Mouse (Mus musculus) cerebellum, adult 2 months (tissue): ENCODE measurements around the gene Frmd4a.

Source experiments
- CTCF ChIP-seq: fragments of 200-500 bp; IDR thresholded peaks from 2 replicates; pipeline ENCODE4 v1.5.1; 2011; ENCODE audit warnings: low read depth, mild to moderate bottlenecking, control low read depth, low read length, moderate library complexity, borderline replicate concordance; ENCODE audit not compliant: insufficient read depth
- POLR2A ChIP-seq: fragments of 200-500 bp; IDR thresholded peaks from 2 replicates; pipeline ENCODE4 v1.6.1; 2011; ENCODE audit warnings: low read length, control low read depth, borderline replicate concordance; ENCODE audit not compliant: insufficient read depth

DNA sequence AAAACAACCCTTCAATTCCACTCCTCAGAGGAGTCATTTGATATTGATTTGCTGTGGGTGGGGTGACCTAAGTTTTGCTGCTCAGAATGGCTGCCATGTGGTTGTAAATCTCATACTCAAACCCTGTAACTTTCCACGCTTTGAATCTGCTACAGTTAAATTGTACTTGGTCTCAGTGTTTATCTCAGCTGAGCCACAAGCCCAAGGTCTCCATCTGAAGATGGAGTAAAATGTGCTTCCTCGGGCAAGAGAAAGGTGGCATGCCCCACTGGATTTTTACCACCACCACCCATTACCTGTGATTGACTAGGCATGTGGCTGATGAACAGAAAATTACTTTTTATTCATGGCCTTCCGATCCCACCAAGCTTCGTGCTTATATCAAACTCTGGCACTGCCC, 488.2 kb downstream of the Frmd4a start:
- no peak for TF ChIP-seq POLR2A
- no peak for TF ChIP-seq CTCF
